In genomic region chr4:58314942-58315508, GRCm38 (mm10) we compare ENCODE assay signal across 23 mouse cellular contexts. TPM values are rescaled to one million over a fixed set of nuclear protein-coding genes. Genes with fewer than 3 reads are reported as not detected.
DNase-seq lines count a peak whose midpoint lies in the region; ATAC-seq and TF ChIP-seq lines count a peak whose summit lies in the region.
"Had no signal": no experiment of that assay in that cellular context is flagged by ENCODE, and none has a peak within 500 bp of the region (broad histone marks: within the 10 kb centered on the region; RNA-seq: fewer than 3 reads in every experiment).

No protein-coding gene starts in this region.

- peak; percentile 90 for ATAC-seq in kidney, embryonic 15.5 days (replicated peaks; ENCODE audit: low FRiP score)
- ATAC-seq in intestine, postnatal 0 days = no peak
- peak; percentile 68; the same call in 1 of the 2 replicates for ATAC-seq in stomach, embryonic 15.5 days (ENCODE audit: insufficient read depth, low FRiP score, low read depth)
- ATAC-seq: forebrain, postnatal 0 days; hindbrain, postnatal 0 days; liver, embryonic 12.5 days had no signal

- peak overlapping the region; percentile 77 for H3K27ac ChIP-seq in kidney, embryonic 15.5 days
- H3K27ac ChIP-seq in intestine, postnatal 0 days (ENCODE audit: low read depth, low read length) = no peak overlapping the region
- peak overlapping the region; percentile 21; the same call in 1 of the 2 replicates for H3K27ac ChIP-seq in stomach, embryonic 15.5 days
- H3K27ac ChIP-seq: forebrain, embryonic 10.5 days; heart, embryonic 15.5 days; hindbrain, postnatal 0 days; liver, embryonic 12.5 days; macrophage; midbrain, embryonic 10.5 days had no signal

- H3K4me3 ChIP-seq in kidney, embryonic 15.5 days (replicated peaks) = no peak overlapping the region
- no peak overlapping the region for H3K4me3 ChIP-seq in intestine, postnatal 0 days (ENCODE audit: low read depth, low read length)
- H3K4me3 ChIP-seq in stomach, embryonic 15.5 days (replicated peaks) = no peak overlapping the region
- H3K4me3 ChIP-seq: forebrain, embryonic 10.5 days; heart, embryonic 15.5 days; liver, embryonic 12.5 days; midbrain, embryonic 10.5 days had no signal

- H3K9me3 ChIP-seq in kidney, embryonic 15.5 days (replicated peaks) = no peaks in the 10 kb centered on the region
- no peaks in the 10 kb centered on the region for H3K9me3 ChIP-seq in intestine, postnatal 0 days (ENCODE audit: control insufficient read depth)
- no peaks in the 10 kb centered on the region for H3K9me3 ChIP-seq in stomach, embryonic 15.5 days
- H3K9me3 ChIP-seq: forebrain, embryonic 10.5 days; heart, embryonic 15.5 days; liver, embryonic 12.5 days; midbrain, embryonic 10.5 days had no signal

- no peak for TF ChIP-seq CTCF in intestine, postnatal 0 days (IDR thresholded peaks at IDR 0.05; ENCODE audit: low read depth)

- DNase-seq in kidney, adult 11 months = no peak
- peak; percentile 5 for DNase-seq in gonadal fat pad, adult 2 months (ENCODE audit: low read depth)
- DNase-seq in adrenal gland, postnatal 36 days = no peak
- no peak for DNase-seq in ovary, postnatal 36 days (ENCODE audit: low spot score)
- DNase-seq: adrenal gland, postnatal 10 days; cerebellum, postnatal 25 days; embryo, embryonic 11 days; forebrain, postnatal 0 days; left cerebral cortex, postnatal 4 days; lung, adult 2 months; thymus, postnatal 14 days had no signal

- no peak overlapping the region for H3K9ac ChIP-seq in kidney, embryonic 15.5 days
- no peak overlapping the region for H3K9ac ChIP-seq in intestine, postnatal 0 days (ENCODE audit: low read depth, low read length)
- no peak overlapping the region for H3K9ac ChIP-seq in stomach, embryonic 15.5 days
- H3K9ac ChIP-seq: forebrain, postnatal 0 days; heart, embryonic 15.5 days; liver, embryonic 12.5 days had no signal

- H3K36me3 ChIP-seq in kidney, embryonic 15.5 days = no peaks in the 10 kb centered on the region
- no peaks in the 10 kb centered on the region for H3K36me3 ChIP-seq in intestine, postnatal 0 days (ENCODE audit: control insufficient read depth, insufficient read depth)
- H3K36me3 ChIP-seq in stomach, embryonic 15.5 days = no peaks in the 10 kb centered on the region
- H3K36me3 ChIP-seq: forebrain, embryonic 10.5 days; heart, embryonic 15.5 days; liver, embryonic 12.5 days; midbrain, embryonic 10.5 days had no signal

- 9% methylated on average over 4 of the region's 4 CpGs for WGBS in kidney, embryonic 15.5 days
- 15% methylated on average over 4 of the region's 4 CpGs for WGBS in intestine, postnatal 0 days
- 20% methylated on average over 4 of the region's 4 CpGs for WGBS in stomach, embryonic 15.5 days

- peaks cover 9% of the 10 kb centered on the region; the same call in 1 of the 2 replicates for H3K4me1 ChIP-seq in kidney, embryonic 15.5 days
- H3K4me1 ChIP-seq in intestine, postnatal 0 days (replicated peaks; ENCODE audit: control insufficient read depth, insufficient read depth, low read length) = no peaks in the 10 kb centered on the region
- H3K4me1 ChIP-seq in stomach, embryonic 15.5 days = no peaks in the 10 kb centered on the region; the same call in 1 of the 2 replicates
- H3K4me1 ChIP-seq: forebrain, embryonic 10.5 days; heart, embryonic 15.5 days; liver, embryonic 12.5 days; midbrain, embryonic 10.5 days had no signal

- peak overlapping the region; percentile 30; the same call in 1 of the 2 replicates for H3K4me2 ChIP-seq in kidney, embryonic 15.5 days
- H3K4me2 ChIP-seq in intestine, postnatal 0 days (replicated peaks; ENCODE audit: low read depth) = 0 out of 2 replicates have a peak overlapping the region, but pooled peaks have one; percentile 30
- H3K4me2 ChIP-seq in stomach, embryonic 15.5 days = no peak overlapping the region
- H3K4me2 ChIP-seq: heart, embryonic 15.5 days; liver, embryonic 12.5 days had no signal

- no peaks in the 10 kb centered on the region for H3K27me3 ChIP-seq in kidney, embryonic 15.5 days
- H3K27me3 ChIP-seq in intestine, postnatal 0 days (replicated peaks; ENCODE audit: control insufficient read depth, insufficient read depth, low read length) = no peaks in the 10 kb centered on the region
- H3K27me3 ChIP-seq in stomach, embryonic 15.5 days (replicated peaks) = no peaks in the 10 kb centered on the region
- H3K27me3 ChIP-seq: heart, embryonic 15.5 days; liver, embryonic 12.5 days had no signal

RNA-seq across cellular contexts. Expression of gene Musk, which starts 29.3 kb away (rescaled TPM):
- polyA plus RNA-seq in kidney, embryonic 15.5 days (2015; fragmentation: Nextera tagmentation; extraction: Ambion mirVana) = 0.40 and 0.45 TPM in 2 replicates
- polyA plus RNA-seq in gonadal fat pad, adult 2 months (2012; rRNA removed) = 0.96 and 1.0 TPM in 2 replicates
- polyA plus RNA-seq in intestine, postnatal 0 days (2015; fragmentation: Nextera tagmentation; extraction: Ambion mirVana) = 0.21 and 0.22 TPM in 2 replicates
- 0.53 and 0.62 TPM in 2 replicates for polyA plus RNA-seq in stomach, embryonic 15.5 days (2015; fragmentation: Nextera tagmentation; extraction: Ambion mirVana)
- under 1 TPM; 0.49 to 0.60 TPM for total RNA-seq in adrenal gland, postnatal 36 days (2021)
- total RNA-seq: granulocyte monocyte progenitor cell, adult 5-6 weeks; hematopoietic stem cell, adult 5-6 weeks; neutrophil, adult 5-6 weeks had no signal
- polyA plus RNA-seq: heart, embryonic 15.5 days; macrophage had no signal
